8 mouse cellular contexts compared by ENCODE assay signal in the genomic region with DNA sequence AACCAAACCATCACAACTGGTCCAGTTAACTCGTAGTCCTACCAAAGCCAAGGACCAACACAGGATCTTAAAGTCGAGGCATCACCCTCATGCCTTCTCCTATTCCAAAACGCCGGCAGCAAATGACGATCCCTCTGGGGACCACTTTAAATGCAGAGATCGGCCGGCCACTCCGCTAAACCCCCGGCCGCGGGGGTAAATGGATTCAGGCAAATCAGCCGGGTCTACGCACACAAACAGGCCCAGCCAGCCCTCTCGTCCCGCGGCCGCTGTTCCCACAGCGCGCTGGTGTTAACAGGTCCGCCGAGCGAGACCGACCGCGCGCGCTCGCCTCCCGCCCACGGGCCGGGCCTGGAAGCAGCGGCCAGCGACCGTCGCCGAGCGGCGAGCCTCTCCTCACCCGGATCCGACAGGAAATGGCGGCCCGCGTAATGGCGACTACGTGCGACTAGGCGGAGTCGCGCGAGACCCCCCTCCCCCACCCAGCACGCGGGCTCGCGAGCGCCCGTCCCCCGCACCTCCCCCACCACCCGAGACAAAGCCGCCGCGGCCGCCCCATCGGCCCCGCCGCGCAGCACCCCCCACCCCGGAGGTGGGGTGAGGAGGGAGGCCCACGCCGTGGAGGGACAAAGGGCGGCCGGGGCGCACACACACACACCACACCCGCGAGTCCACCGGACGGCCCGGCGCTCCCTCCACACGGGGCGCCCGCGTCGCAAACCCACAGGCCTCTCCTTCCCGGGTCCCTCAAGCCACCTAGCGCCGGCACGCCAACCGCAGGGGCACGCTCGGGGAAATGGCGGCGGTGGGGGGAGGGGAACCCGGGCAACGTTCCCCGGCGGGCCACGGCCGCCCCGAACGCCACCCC. TPM values are rescaled to one million over a fixed set of nuclear protein-coding genes. Genes with fewer than 3 reads are reported as not detected.
DNase-seq lines count a peak whose midpoint lies in the region; ATAC-seq and TF ChIP-seq lines count a peak whose summit lies in the region.

No protein-coding gene starts in this region.

- H3K4me1 ChIP-seq in G1E (ENCODE audit: insufficient read depth, low read depth, low read length) = peaks cover 26% of the 10 kb centered on the region
- H3K4me1 ChIP-seq in forebrain, postnatal 0 days (ENCODE audit: insufficient read depth) = 0 out of 2 replicates have a peak, but pooled peaks cover 2% of the 10 kb centered on the region
- peaks cover 15% of the 10 kb centered on the region; the same call in 1 of the 2 replicates for H3K4me1 ChIP-seq in hindbrain, embryonic 10.5 days (replicated peaks)
- no peaks in the 10 kb centered on the region for H3K4me1 ChIP-seq in lung, postnatal 0 days (ENCODE audit: insufficient read depth, low read depth, low read length)
- H3K4me1 ChIP-seq in thymus, adult 2 months (replicated peaks; ENCODE audit: control insufficient read depth, insufficient read depth, low read length) = peaks cover 7% of the 10 kb centered on the region

- no peak for ATAC-seq in G1E (ENCODE audit: extremely low read depth, insufficient number of reproducible peaks, low FRiP score, poor library complexity, severe bottlenecking)
- peak; percentile 45 for ATAC-seq in forebrain, postnatal 0 days
- ATAC-seq in lung, postnatal 0 days = peak; percentile 39

- peaks cover 42% of the 10 kb centered on the region for H3K36me3 ChIP-seq in G1E (replicated peaks)
- peaks cover 13% of the 10 kb centered on the region for H3K36me3 ChIP-seq in forebrain, postnatal 0 days (ENCODE audit: insufficient read depth)
- H3K36me3 ChIP-seq in hindbrain, embryonic 10.5 days = peaks cover 38% of the 10 kb centered on the region
- H3K36me3 ChIP-seq in lung, postnatal 0 days (ENCODE audit: insufficient read depth, low read length) = peaks cover 11% of the 10 kb centered on the region
- peaks cover 23% of the 10 kb centered on the region for H3K36me3 ChIP-seq in thymus, adult 2 months (ENCODE audit: control insufficient read depth, insufficient read depth, low read length)

- peak overlapping the region; percentile 100 for H3K27ac ChIP-seq in forebrain, postnatal 0 days (ENCODE audit: low read depth, low read length)
- H3K27ac ChIP-seq in hindbrain, embryonic 10.5 days = peak overlapping the region; percentile 100
- H3K27ac ChIP-seq in lung, postnatal 0 days (ENCODE audit: low read length) = peak overlapping the region; percentile 99
- H3K27ac ChIP-seq in thymus, adult 2 months (ENCODE audit: control insufficient read depth, insufficient read depth, low read length) = peak overlapping the region; percentile 65

- peak overlapping the region; percentile 76 for H3K4me2 ChIP-seq in forebrain, postnatal 0 days (ENCODE audit: low read depth)
- H3K4me2 ChIP-seq in lung, postnatal 0 days (replicated peaks; ENCODE audit: low read depth, low read length) = peak overlapping the region; percentile 70

- no peaks in the 10 kb centered on the region for H3K9me3 ChIP-seq in G1E (replicated peaks)
- H3K9me3 ChIP-seq in forebrain, postnatal 0 days (ENCODE audit: low read length) = no peaks in the 10 kb centered on the region
- H3K9me3 ChIP-seq in hindbrain, embryonic 10.5 days = no peaks in the 10 kb centered on the region
- no peaks in the 10 kb centered on the region for H3K9me3 ChIP-seq in lung, postnatal 0 days (ENCODE audit: low read length)

- no peak for TF ChIP-seq EP300 in lung, postnatal 0 days (IDR thresholded peaks at IDR 0.05)

- WGBS in forebrain, postnatal 0 days = under 1% methylated on average over 83 of the region's 100 CpGs
- WGBS in hindbrain, embryonic 10.5 days = under 1% methylated on average over 98 of the region's 100 CpGs
- WGBS in lung, postnatal 0 days = under 1% methylated on average over 69 of the region's 100 CpGs
- WGBS in thymus, adult 2 months = under 1% methylated on average over 89 of the region's 100 CpGs

- peak overlapping the region; percentile 93 for H3K4me3 ChIP-seq in G1E (ENCODE audit: low read depth, low read length)
- H3K4me3 ChIP-seq in forebrain, postnatal 0 days (ENCODE audit: low read depth, low read length) = peak overlapping the region; percentile 100
- peak overlapping the region; percentile 98 for H3K4me3 ChIP-seq in hindbrain, embryonic 10.5 days
- H3K4me3 ChIP-seq in lung, postnatal 0 days (ENCODE audit: low read depth, low read length) = peak overlapping the region; percentile 100
- peak overlapping the region; percentile 74 for H3K4me3 ChIP-seq in thymus, adult 2 months (ENCODE audit: control insufficient read depth, insufficient read depth, low read length)

- DNase-seq in G1E (ENCODE audit: low spot score) = peak; percentile 71
- peak; percentile 71 to 75 for DNase-seq in cerebellum, adult 18-20 months
- peak; percentile 87 for DNase-seq in forebrain, postnatal 0 days
- peak; percentile 81 for DNase-seq in hindbrain, embryonic 10.5 days (ENCODE audit: low spot score)
- DNase-seq in layer of hippocampus, postnatal 14 days (ENCODE audit: low spot score in 2 of 2) = peak; percentile 74 to 76
- peak; percentile 85 for DNase-seq in lung, postnatal 0 days (ENCODE audit: low spot score)
- DNase-seq in ovary, adult 18-20 months (ENCODE audit: low spot score) = peak; percentile 51
- DNase-seq in thymus, adult 2 months = peak; percentile 72

- TF ChIP-seq CTCF in G1E (IDR thresholded peaks at IDR 0.05; ENCODE audit: low read depth, low read length) = no peak
- peak; percentile 54 for TF ChIP-seq CTCF in forebrain, postnatal 0 days (IDR thresholded peaks at IDR 0.05; ENCODE audit: low read depth)
- TF ChIP-seq CTCF in lung, postnatal 0 days (IDR thresholded peaks at IDR 0.05) = peak; percentile 46
- 0 out of 2 replicates have a peak, but pooled peaks have one; percentile 8 for TF ChIP-seq CTCF in thymus, adult 2 months (IDR thresholded peaks at IDR 0.05; ENCODE audit: borderline replicate concordance, control insufficient read depth, extremely low read depth, insufficient read depth, low read length, poor library complexity)

- H3K9ac ChIP-seq in forebrain, postnatal 0 days = peak overlapping the region; percentile 100
- H3K9ac ChIP-seq in lung, postnatal 0 days (replicated peaks; ENCODE audit: low read depth) = peak overlapping the region; percentile 99

- TF ChIP-seq POLR2A in thymus, adult 2 months (IDR thresholded peaks at IDR 0.05; ENCODE audit: control insufficient read depth, extremely low read depth, insufficient read depth, low read length, poor library complexity) = no peak; the same call in 1 of the 2 replicates

- H3K27me3 ChIP-seq in G1E (ENCODE audit: insufficient read depth, low read length) = no peaks in the 10 kb centered on the region
- no peaks in the 10 kb centered on the region for H3K27me3 ChIP-seq in forebrain, postnatal 0 days (ENCODE audit: insufficient read depth, low read length)
- H3K27me3 ChIP-seq in hindbrain, embryonic 10.5 days (ENCODE audit: insufficient read depth, poor library complexity, severe bottlenecking) = no peaks in the 10 kb centered on the region
- no peaks in the 10 kb centered on the region for H3K27me3 ChIP-seq in lung, postnatal 0 days (replicated peaks; ENCODE audit: insufficient read depth, low read length)
- H3K27me3 ChIP-seq in thymus, adult 2 months (ENCODE audit: control insufficient read depth, insufficient read depth, low read length) = no peaks in the 10 kb centered on the region

RNA-seq across cellular contexts. Expression of a gene that starts 0.7 kb away (rescaled TPM):
- 161 and 170 TPM in 2 replicates for total RNA-seq in G1E (2014; fragmentation: Nextera tagmentation)
- 74.5 and 95.0 TPM in 2 replicates for total RNA-seq in G1E (2017)
- polyA plus RNA-seq in G1E (2012) = 29.8 and 31.4 TPM in 2 replicates
- total RNA-seq in forebrain, postnatal 0 days (2014; rRNA removed) = 14.0 and 20.8 TPM in 2 replicates
- polyA plus RNA-seq in forebrain, postnatal 0 days (2015; fragmentation: Nextera tagmentation; extraction: Ambion mirVana) = 14.2 and 18.7 TPM in 2 replicates
- 24.1 and 28.2 TPM in 2 replicates for polyA plus RNA-seq in hindbrain, embryonic 10.5 days (2016; fragmentation: Nextera tagmentation; extraction: Ambion mirVana)
- 10 to 100 TPM; 16.3 to 16.6 TPM for total RNA-seq in layer of hippocampus, postnatal 14 days (2021)
- polyA plus RNA-seq in lung, postnatal 0 days (2015; fragmentation: Nextera tagmentation; extraction: Ambion mirVana) = 15.5 and 17.5 TPM in 2 replicates
- 16.9 and 17.3 TPM in 2 replicates for polyA plus RNA-seq in thymus, adult 2 months (2012; rRNA removed)

RNA-seq across cellular contexts. Expression of a gene that starts 1.8 kb away (rescaled TPM):
- total RNA-seq in G1E (2014; fragmentation: Nextera tagmentation) (1,619 and 1,730 TPM in 2 replicates), G1E (2017) (2,025 and 2,332 TPM in 2 replicates)
- polyA plus RNA-seq in G1E (2012) = 837 and 1,008 TPM in 2 replicates
- 737 and 787 TPM in 2 replicates for total RNA-seq in forebrain, postnatal 0 days (2014; rRNA removed)
- 1,083 and 1,166 TPM in 2 replicates for polyA plus RNA-seq in forebrain, postnatal 0 days (2015; fragmentation: Nextera tagmentation; extraction: Ambion mirVana)
- polyA plus RNA-seq in hindbrain, embryonic 10.5 days (2016; fragmentation: Nextera tagmentation; extraction: Ambion mirVana) = 1,809 and 2,099 TPM in 2 replicates
- total RNA-seq in layer of hippocampus, postnatal 14 days (2021) = 100 to 1,000 TPM; 716 to 724 TPM
- polyA plus RNA-seq in lung, postnatal 0 days (2015; fragmentation: Nextera tagmentation; extraction: Ambion mirVana) = 681 and 815 TPM in 2 replicates
- 379 and 419 TPM in 2 replicates for polyA plus RNA-seq in thymus, adult 2 months (2012; rRNA removed)

RNA-seq across cellular contexts. Expression of a gene that starts 16.3 kb away (rescaled TPM):
- total RNA-seq in G1E (2014; fragmentation: Nextera tagmentation) (17.1 and 21.5 TPM in 2 replicates), G1E (2017) (19.3 and 22.8 TPM in 2 replicates)
- 12.7 and 18.1 TPM in 2 replicates for polyA plus RNA-seq in G1E (2012)
- 16.0 and 16.8 TPM in 2 replicates for total RNA-seq in forebrain, postnatal 0 days (2014; rRNA removed)
- 14.2 TPM in 2 replicates for polyA plus RNA-seq in forebrain, postnatal 0 days (2015; fragmentation: Nextera tagmentation; extraction: Ambion mirVana)
- 30.4 and 30.5 TPM in 2 replicates for polyA plus RNA-seq in hindbrain, embryonic 10.5 days (2016; fragmentation: Nextera tagmentation; extraction: Ambion mirVana)
- 1 to 10 TPM; 5.7 to 6.3 TPM for total RNA-seq in layer of hippocampus, postnatal 14 days (2021)
- 30.6 and 33.3 TPM in 2 replicates for polyA plus RNA-seq in lung, postnatal 0 days (2015; fragmentation: Nextera tagmentation; extraction: Ambion mirVana)
- 27.9 and 31.7 TPM in 2 replicates for polyA plus RNA-seq in thymus, adult 2 months (2012; rRNA removed)

RNA-seq across cellular contexts. Expression of a gene that starts 42.4 kb away (rescaled TPM):
- total RNA-seq in G1E (2014; fragmentation: Nextera tagmentation) (not detected in 2 replicates), G1E (2017) (0.05 and 0.06 TPM in 2 replicates)
- polyA plus RNA-seq in G1E (2012) = not detected in 2 replicates
- 2.3 and 5.2 TPM in 2 replicates for total RNA-seq in forebrain, postnatal 0 days (2014; rRNA removed)
- polyA plus RNA-seq in forebrain, postnatal 0 days (2015; fragmentation: Nextera tagmentation; extraction: Ambion mirVana) = 0.82 and 2.0 TPM in 2 replicates
- polyA plus RNA-seq in hindbrain, embryonic 10.5 days (2016; fragmentation: Nextera tagmentation; extraction: Ambion mirVana) = 0.72 and 1.5 TPM in 2 replicates
- total RNA-seq in layer of hippocampus, postnatal 14 days (2021) = 1 to 10 TPM; 2.0 to 3.6 TPM
- 1.3 and 1.5 TPM in 2 replicates for polyA plus RNA-seq in lung, postnatal 0 days (2015; fragmentation: Nextera tagmentation; extraction: Ambion mirVana)
- 0.07 TPM in 1 of 2 replicates, not detected in the other for polyA plus RNA-seq in thymus, adult 2 months (2012; rRNA removed)
